Mouse (Mus musculus): ENCODE results near the gene Mecom.

GRCm38 (mm10) chr3:30453546-30454455 is 94.0 kb downstream of the Mecom start:
- TF ChIP-seq CTCF (IDR thresholded peaks at IDR 0.05; ENCODE audit: extremely low read depth, insufficient read depth, low read length) (no peak), POLR2A (IDR thresholded peaks at IDR 0.05; ENCODE audit: extremely low read depth, insufficient read depth, low read length) (no peak)

Data from cortical plate, adult 2 months (tissue).